Mouse (Mus musculus) retina, embryonic 14.5 days (tissue): ENCODE results near the gene Rad54l2.

Experiments used
- DNase-seq: peaks from one replicate; pipeline ENCODE4 v3.0.0-alpha.2; 2015; ENCODE audit warnings: low spot score

Gene Rad54l2

GRCm38 (mm10) chr9:106788812-106789321, at the start of gene Rad54l2:
Rad54l2 (minus strand) TSS chr9:106789194.
- peak; percentile 90 for DNase-seq

DNA sequence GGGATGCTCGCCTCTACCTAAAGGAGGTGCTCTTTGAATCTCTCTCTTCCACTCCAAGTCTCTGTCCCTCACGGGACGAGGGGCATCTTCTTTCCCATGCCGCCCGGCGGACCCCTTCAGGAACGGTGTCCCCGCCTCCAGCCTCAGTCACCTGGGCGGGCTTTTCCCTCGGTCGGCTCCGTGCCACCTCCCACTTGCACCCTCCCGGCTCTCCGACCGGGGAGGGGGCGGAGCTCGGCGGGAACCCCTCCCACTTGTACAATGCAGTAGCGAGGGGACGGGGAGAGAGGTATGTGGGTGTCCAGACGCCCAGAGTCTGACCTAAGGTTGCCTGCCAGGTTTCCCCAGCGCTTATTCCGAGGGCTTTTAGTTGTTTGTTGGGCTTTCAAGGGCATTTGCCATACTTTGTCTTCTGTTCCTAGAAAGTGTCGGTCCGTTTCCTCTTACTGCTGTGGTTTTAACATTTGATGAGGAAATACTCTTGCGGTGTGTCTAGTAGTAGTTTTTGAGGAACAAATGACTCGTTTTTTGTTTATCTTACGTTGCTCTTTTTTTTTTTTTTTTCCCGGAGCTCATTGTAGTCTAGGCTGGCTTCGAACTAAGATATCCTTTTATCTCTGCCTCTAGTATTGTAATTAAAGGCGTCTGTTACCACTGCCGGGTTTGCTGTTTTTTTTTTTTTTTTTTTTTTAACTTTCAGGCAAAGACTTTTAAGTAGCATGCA, 33.5 kb upstream of the Rad54l2 start:
- DNase-seq: peak; percentile 80

DNA sequence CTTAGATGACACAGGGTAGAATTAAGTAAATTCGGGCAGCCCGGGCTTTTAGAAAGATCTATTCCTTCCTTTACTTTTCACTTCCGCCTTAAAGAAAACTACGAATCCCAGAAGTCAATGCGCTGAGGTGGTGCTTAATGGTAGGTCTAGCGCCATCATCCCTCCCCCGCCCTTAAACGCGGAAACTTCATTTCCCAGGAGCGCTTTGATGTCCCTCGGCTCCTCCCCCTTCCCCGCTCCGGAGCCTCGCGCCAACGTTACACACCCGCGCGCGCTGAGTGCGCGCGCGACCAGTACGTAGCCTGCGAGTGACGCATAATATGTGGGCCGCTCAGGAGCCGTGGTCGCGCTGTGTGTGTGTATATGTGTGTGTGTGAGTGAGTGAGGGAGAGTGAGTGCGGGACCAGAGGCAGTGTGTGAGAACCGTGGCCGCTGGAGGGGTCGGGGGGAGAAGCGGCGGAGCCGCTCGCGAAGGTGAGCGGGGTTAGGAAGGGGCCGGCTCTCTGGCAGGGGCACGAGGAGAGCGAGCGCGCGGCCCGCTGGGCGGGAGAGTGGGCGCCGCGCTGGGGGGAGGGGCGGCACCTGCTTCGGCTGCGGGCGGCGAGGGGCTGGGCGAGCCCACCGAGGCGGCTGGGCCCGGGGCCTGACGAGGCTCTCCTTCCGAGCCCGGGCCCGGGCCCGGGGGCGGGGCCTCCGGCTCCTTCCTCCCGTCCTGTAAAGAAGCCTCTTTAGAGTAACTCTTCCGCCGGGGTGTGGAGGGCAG, 32.8 kb upstream of the Rad54l2 start, which contains the start of gene Dcaf1:
Dcaf1 (plus strand) TSS at position 257 of the 763 bp plus-strand sequence.
- DNase-seq: peak; percentile 99

- DNase-seq: peak; percentile 5
Observed at GRCm38 (mm10) chr9:106821050-106821617, 32.1 kb upstream of the Rad54l2 start.

- DNase-seq: peak; percentile 49
Observed at GRCm38 (mm10) chr9:106819201-106819600, 30.2 kb upstream of the Rad54l2 start.

DNA sequence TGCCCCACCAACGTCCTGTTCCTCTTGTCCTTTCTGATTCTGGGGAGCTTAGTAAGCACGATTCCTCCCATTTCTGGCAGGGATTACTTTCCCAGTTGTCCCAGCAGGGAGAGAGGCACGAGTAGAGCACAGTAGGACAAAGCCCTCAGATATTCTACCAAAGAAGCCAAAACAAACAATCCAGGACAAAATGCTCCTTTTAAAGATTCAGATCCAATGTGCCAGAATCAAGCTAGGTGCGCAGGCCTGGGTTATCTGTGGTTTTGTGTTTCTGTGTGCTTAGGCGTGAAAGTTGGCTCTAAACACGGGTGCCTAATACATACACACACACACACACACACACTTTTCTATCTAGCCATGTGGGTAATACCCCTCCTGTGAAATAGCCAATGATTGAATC, 29.2 kb upstream of the Rad54l2 start:
- DNase-seq: no peak

DNA sequence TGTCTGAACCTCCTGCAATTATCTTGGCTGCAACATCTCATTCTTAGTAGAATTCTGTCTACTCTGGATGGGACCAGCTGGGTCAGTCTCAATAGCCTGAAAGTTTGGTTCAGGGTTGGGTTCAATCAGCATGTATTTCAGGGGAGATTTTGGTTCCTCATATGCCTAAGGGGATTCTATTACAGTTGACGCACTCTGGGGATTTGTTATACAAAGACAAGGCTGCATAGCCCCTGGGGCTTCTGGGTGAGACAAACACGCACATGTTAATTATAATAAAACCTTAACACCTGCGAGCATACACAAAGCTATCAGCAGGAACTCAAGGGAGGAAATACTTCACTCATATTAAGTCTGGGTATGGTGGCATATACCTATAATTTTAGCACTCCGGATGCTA, 17.5 kb upstream of the Rad54l2 start:
- no peak for DNase-seq

GRCm38 (mm10) chr9:106790831-106791230, 1.8 kb upstream of the Rad54l2 start:
- DNase-seq: no peak

GRCm38 (mm10) chr9:106789363-106789762, 369 bp upstream of the Rad54l2 start:
- no peak for DNase-seq

DNA sequence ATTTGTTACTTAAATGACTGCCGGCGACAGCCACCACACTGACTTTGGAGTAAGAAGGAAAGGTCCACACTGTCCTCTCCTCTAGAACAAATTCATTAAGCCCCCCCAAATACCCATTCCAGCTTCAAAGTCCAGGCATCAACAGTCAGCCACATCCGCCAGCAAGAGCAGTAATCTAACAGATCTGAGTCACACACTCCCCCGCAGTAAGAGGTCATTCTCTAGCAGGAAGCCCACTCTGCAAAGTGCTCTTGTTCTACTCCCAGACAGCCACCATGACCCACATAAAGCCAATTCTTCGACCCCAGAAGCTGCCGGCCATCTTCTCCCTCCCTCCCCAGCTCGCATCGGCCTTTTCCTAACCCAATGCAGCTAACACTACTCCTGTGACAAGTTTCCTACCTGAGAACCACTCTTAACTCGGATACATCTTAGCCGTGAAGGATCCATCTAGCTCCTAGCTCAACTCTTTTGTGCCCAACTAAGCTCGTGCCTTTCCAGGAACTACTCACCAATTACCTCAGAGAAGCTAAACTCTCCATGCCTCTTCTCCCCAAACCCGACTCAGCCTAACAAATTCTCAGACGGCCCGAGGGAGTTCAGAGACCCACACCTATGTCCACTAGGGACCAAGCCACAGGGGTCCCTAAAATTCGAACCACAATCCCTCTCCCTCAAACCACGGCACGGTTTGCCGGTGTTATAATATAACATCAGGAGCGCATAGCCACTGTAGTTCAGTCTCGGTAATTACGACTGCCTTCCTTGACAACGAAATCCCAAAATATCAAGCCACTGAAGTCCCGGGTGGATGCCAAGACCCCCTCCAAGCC, 799 bp downstream of the Rad54l2 start:
- DNase-seq: peak; percentile 34

- DNase-seq: no peak
Observed at GRCm38 (mm10) chr9:106785206-106785605, 3.8 kb downstream of the Rad54l2 start.

- DNase-seq: no peak
Observed at GRCm38 (mm10) chr9:106783554-106783953, 5.4 kb downstream of the Rad54l2 start.

DNA sequence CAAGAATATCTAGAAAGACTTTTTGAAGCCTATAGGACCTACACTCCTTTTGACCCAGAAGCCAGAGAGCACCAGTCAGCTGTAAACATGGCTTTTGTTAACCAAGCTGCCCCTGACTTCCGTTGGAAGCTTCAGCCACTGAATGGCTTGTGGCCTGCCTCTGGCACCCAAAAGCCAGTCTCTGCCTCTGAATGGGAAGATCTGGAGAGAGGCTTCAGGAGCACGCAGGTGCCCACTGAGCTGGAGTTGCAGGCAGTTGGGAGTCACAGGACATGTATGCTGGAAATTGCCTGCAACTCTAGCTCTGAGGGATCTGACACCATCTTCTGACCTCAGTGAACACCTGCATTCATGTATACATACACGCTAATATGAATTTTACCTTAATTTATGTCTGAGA, 8.9 kb downstream of the Rad54l2 start:
- DNase-seq: no peak

GRCm38 (mm10) chr9:106778319-106778718, 10.7 kb downstream of the Rad54l2 start:
- no peak for DNase-seq

DNA sequence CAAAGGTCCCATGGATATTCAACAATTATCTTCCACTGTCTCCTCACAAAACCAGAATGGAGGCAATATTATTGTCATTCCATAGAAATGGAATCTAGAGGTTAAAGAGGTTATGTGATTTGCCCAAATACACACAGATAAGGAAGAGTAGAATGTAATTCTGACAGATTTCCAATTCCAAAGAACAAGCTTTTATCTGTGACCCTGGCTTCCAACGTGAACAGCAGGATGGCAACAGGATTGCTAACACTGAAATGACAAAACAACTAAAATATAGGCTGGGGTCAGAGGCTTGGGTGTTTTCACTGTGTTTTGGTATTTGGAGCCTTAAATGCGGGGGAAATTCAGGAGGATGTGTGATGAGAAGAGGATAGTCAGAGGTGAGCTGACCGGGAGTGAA, 11.6 kb downstream of the Rad54l2 start:
- DNase-seq: no peak

DNA sequence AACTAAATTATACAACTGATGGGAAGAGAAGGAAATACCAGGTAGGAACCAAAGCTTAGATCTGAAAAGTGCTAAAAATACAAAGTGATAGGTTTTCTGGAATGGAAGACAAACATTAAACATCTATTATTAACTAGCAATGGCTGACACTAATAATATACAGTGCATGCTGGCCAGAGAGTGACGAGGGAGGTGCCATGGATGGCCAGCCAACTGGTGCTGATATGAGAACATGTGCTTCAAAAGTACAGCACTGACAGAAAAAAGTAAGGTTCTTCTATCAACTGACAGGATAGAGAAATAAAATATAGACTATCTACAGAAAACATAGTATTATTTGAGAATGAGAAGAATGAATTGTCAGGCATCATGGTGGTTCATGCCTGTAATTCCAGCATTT, 12.9 kb downstream of the Rad54l2 start:
- no peak for DNase-seq

GRCm38 (mm10) chr9:106771770-106772169, 17.2 kb downstream of the Rad54l2 start:
- DNase-seq: no peak

DNA sequence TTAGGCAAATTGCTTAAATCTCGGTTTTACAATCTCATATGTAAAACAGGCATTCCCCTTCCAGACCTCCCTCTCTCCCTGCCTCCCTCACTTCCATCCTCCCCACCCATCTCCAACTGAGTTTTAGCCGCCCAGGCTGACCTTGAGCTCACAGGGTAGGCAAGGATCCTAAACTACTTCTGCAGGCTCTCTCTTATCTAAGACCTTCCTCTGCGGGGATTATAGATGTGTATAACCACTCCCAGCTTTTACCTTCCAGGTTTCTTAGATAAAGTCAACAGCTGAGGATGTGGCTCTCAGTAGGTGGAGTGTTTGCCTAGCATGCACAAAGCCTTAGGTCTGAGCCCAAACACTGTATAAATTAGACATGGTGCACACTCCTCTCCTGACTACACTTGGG, 18.8 kb downstream of the Rad54l2 start:
- no peak for DNase-seq

DNA sequence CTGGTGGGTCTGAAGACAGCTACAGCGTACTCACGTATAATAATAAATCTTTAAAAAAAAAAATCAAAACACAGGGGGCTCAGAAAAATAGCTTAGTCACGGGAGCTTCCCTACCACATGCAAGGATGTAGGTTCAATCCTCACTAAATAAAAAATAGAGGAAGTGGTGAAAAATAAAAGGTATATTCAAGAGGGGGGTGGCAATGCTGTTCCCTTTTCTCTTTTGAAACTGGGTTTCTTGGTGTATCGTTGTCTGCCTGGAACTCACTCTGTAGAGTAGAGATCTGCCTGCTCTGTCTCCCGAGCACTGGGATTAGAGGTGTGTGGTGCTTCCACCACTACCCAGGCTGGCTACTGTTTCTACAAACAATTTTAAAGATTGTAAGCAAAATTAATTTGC, 19.2 kb downstream of the Rad54l2 start:
- no peak for DNase-seq

DNA sequence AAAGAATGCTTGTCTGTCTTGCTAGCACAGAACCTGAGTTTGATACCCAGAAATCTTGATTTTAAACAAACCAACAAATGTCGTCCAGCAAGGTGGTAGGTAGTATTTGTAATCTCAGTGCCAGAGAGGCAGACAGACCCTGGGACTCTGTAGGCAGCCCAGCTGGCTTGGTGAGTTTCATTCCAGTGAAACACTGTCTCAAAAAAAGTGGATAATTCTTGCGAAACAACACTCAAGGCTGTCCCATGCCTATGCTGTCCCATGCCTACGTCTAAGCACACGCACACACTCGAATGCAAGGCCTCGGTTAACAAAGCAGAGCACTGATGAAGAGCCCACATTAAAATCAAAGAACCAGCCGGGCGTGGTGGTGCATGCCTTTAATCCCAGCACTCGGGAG, 32.6 kb downstream of the Rad54l2 start:
- no peak for DNase-seq

- no peak for DNase-seq
Observed at GRCm38 (mm10) chr9:106755776-106756175, 33.2 kb downstream of the Rad54l2 start.

GRCm38 (mm10) chr9:106754311-106754710, 34.7 kb downstream of the Rad54l2 start:
- no peak for DNase-seq
